Mouse (Mus musculus) left cerebral cortex, adult 8-10 months (tissue): ENCODE data around the gene Rhox7b. TPM values are rescaled to one million over a fixed set of nuclear protein-coding genes. Genes with fewer than 3 reads are reported as not detected.
"Not testable (repeated sequence)": the region's sequence is repeated elsewhere in the genome, so short reads cannot be mapped to it uniquely, and the experiment has no call there.

Experiments used
- DNase-seq, 2 experiments: peaks; one replicate each; pipeline ENCODE4 v3.0.0; 2022; ENCODE audit warnings: low spot score in 2 of 2
- total RNA-seq, 4 experiments: library from RNA; stranded (reverse); gene quantifications; 2 replicates each; pipeline ENCODE4 v1.2.4; 2022

Gene Rhox7b
- total RNA-seq, result not detected

DNA sequence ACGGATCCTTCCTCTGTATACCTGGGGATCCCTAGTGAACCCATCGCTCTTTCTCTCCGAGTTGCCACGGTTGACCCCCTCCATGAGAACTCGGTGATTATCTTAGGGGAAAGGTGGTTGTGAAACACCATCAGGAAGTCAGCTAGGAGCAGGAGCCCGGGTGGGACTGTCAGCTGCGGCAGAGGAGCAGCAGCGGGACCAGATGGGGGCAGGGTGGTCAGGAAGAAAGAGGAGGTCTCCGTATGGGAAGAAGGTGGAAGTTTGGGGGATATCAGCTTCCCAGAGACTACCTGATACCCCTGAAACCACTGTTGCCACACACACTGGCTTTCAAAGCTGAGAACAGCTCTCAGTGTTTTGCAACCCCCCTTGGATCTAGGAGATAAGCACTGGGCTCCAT is at the start of gene Rhox7b:
Rhox7b (minus strand) TSS at position 101 of the 400 bp plus-strand sequence.
- not testable (repeated sequence) for DNase-seq

- no peak for DNase-seq
Observed at GRCm38 (mm10) chrX:37916311-37916710, 19.3 kb upstream of the Rhox7b start.

DNA sequence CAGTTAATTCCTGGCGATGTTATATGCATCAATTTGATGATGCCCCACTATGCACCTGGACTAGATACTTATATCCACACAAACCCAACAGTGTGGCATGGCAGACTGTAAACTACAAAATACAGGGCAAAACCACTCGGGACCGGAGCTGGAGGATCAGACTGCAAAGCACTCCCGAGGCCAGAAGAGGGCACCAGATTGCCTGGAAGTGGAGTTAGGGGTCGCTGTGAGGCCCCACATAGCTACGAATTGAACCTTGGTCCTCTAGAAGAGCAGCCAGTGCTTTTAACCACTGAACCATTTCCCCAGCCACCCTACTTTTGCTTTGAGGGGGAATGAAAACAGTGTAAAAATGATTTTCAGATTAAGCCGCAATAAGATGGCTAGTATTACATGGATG is 11.5 kb upstream of the Rhox7b start:
- DNase-seq, result no peak

DNA sequence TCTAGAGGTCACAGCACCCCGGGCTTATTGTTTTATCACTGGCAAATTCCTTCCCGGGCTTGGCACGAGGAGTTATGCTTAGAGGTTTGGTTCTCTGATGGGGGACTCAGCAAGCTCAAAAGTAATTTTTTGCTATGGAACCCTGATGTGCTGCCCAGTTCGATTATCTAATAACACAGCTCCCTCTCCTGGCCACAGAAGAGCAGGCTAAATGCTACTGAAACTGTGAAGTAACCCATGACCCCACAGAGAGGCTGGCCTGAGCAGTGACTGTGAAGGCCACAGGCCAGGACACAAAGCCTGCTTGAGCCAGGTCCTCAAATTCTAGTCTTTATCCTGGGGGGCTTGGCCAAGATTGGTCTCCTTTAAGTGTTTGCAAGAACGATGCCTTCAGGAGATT is 6.7 kb upstream of the Rhox7b start:
- DNase-seq, result no peak

DNA sequence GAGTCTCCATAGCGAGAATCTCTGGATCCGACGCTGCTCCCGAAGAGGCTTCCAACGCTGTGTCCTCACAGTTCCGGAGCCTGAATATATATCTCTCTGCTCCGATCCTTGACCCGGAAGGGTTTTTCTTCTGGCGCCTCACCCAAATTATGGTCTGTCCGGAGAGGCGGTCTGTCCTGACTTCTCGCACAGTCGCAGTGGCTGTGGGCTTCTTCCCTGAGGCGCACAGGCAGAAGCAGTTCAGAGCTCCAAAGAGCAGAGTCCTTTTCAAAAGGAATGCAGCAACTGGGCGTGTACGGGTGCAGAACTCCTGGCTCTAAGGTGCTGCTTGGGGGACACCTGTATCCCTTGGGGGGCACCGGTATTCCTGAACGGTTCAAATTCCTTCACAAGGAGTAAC is 4.6 kb upstream of the Rhox7b start, which contains the start of gene Rhox9:
Rhox9 (minus strand) TSS at position 101 of the 400 bp plus-strand sequence.
- DNase-seq, result not testable (repeated sequence)

- DNase-seq, result no peak
Observed at GRCm38 (mm10) chrX:37878844-37879243, 18.2 kb downstream of the Rhox7b start, which contains the start of gene Rhox8. Gene Rhox8 (minus strand): TSS chrX:37878944.

GRCm38 (mm10) chrX:37871641-37872040 is 25.4 kb downstream of the Rhox7b start:
- no peak for DNase-seq

Other genes starting within 250 kb of the Rhox7b start
- gene Rhox4g, start 245.9 kb downstream of the Rhox7b start, total RNA-seq, result not detected
- gene Rhox3h, start 228.5 kb downstream of the Rhox7b start, total RNA-seq, result not detected
- gene Rhox2h, start 224.0 kb downstream of the Rhox7b start, total RNA-seq, result not detected
- not detected for gene Rhox5, start 92.4 kb downstream of the Rhox7b start, total RNA-seq
- not detected for gene Rhox6, start 70.3 kb downstream of the Rhox7b start, total RNA-seq
- not detected for gene Rhox7a, start 65.5 kb downstream of the Rhox7b start, total RNA-seq
- not detected for gene Rhox8, start 18.3 kb downstream of the Rhox7b start, total RNA-seq
- not detected for gene Rhox9, start 4.5 kb upstream of the Rhox7b start, total RNA-seq
- gene Btg1-ps1, start 121.6 kb upstream of the Rhox7b start, total RNA-seq, result not detected
- not detected for gene Btg1-ps2, start 145.9 kb upstream of the Rhox7b start, total RNA-seq
- gene Rhox10, start 169.2 kb upstream of the Rhox7b start, total RNA-seq, result not detected
- gene Rhox11, start 187.9 kb upstream of the Rhox7b start, total RNA-seq, result not detected
- gene Rhox12, start 213.7 kb upstream of the Rhox7b start, total RNA-seq, result not detected
- not detected for gene Rhox13, start 224.0 kb upstream of the Rhox7b start, total RNA-seq